Mouse (Mus musculus) cerebellum, adult 2 months (tissue): ENCODE results near the gene Tmem56. TPM values are rescaled to one million over a fixed set of nuclear protein-coding genes. Genes with fewer than 3 reads are reported as not detected.

Source experiments
- DNase-seq, 2 experiments: peaks; one replicate each; pipeline ENCODE4 v3.0.0; 2021
- H3K27ac ChIP-seq: fragments of 200-500 bp; 2 replicates; pipeline ENCODE4 v1.5.1; 2012; ENCODE audit warnings: low read length, control low read depth, inconsistent platforms; ENCODE audit not compliant: insufficient read depth
- H3K27me3 ChIP-seq: fragments of 200-500 bp; 2 replicates; pipeline ENCODE4 v1.6.1; 2012; ENCODE audit warnings: inconsistent platforms, mild to moderate bottlenecking, low read length, moderate library complexity; ENCODE audit not compliant: control insufficient read depth, insufficient read depth
- H3K4me1 ChIP-seq: fragments of 200-500 bp; 2 replicates; pipeline ENCODE4 v1.6.1; 2011; ENCODE audit warnings: low read length; ENCODE audit not compliant: control insufficient read depth, insufficient read depth
- H3K4me3 ChIP-seq: fragments of 200-500 bp; replicated peaks from 2 replicates; pipeline ENCODE3; 2011; ENCODE audit warnings: mild to moderate bottlenecking, low read depth, low read length, control low read depth; ENCODE audit not compliant: insufficient read depth
- CTCF ChIP-seq: fragments of 200-500 bp; IDR thresholded peaks from 2 replicates; pipeline ENCODE4 v1.5.1; 2011; ENCODE audit warnings: low read depth, mild to moderate bottlenecking, control low read depth, low read length, moderate library complexity, borderline replicate concordance; ENCODE audit not compliant: insufficient read depth
- POLR2A ChIP-seq: fragments of 200-500 bp; IDR thresholded peaks from 2 replicates; pipeline ENCODE4 v1.6.1; 2011; ENCODE audit warnings: low read length, control low read depth, borderline replicate concordance; ENCODE audit not compliant: insufficient read depth
- WGBS: fragments of 180-500 bp; shearing (Covaris S2); methylation state at CpG from one replicate; pipeline ENCODE4 v1.1.7; 2018; 5-methylcytosine and 5-hydroxymethylcytosine counted together
- polyA plus RNA-seq: library from polyadenylated mRNA; depleted of rRNA; stranded (reverse); fragments of >200 nt; gene quantifications from 2 replicates; pipeline ENCODE4 v1.2.3, GENCODE M21; 2012

Tmem56 gene
- polyA plus RNA-seq, 1 experiment = 31.2 TPM

DNA sequence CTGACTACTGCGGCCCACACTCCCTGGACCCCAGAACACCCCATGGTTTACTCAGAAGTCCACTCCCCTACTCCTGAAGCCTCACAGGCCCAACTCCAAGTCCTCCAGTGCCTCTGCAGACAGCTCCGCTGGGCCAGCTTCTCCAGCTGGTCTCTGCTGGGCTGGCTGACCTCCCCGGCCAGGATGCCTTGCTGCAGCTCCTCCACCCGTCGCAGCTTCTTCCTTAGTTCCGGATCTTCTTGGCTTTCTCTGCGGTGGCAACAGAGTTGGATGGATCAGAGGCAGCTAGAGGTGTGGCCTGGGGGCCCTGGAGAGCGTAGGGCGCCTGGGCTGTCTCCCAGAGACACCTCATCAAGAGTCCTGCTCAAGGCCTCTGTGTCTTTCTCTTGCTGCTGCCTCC lies 32.9 kb downstream of the Tmem56 start:
- Histone ChIP-seq H3K27me3 (no peaks in the 10 kb centered on the region), H3K27ac (peak overlapping the region; percentile 68), H3K4me3 (no peak overlapping the region), H3K4me1 (peaks cover 22% of the 10 kb centered on the region)
- WGBS = 27% methylated on average over 9 of the region's 9 CpGs
- DNase-seq = peak; percentile 40 to 43
- TF ChIP-seq CTCF (no peak), POLR2A (no peak)

DNA sequence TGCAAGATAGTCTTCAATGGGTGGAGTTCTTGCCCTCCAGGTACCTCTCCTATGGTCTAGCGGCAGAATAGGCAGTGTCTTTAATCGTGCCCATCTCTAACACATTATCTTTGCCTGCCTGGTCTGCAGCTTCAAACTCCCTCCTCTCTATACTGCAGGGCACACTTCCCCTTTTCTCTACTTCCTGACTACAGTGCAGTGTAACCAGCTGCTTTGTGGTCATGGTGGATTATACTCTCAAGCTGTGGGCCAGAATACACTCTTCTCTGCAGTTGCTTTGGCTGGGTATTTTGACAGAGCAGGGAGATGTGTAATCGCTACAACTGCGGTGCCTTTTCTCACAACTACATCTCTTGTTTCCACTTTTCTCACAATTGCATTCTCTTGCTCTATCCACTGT lies 40.0 kb downstream of the Tmem56 start:
- Histone ChIP-seq H3K27ac (no peak overlapping the region), H3K27me3 (no peaks in the 10 kb centered on the region), H3K4me1 (peaks cover 20% of the 10 kb centered on the region), H3K4me3 (no peak overlapping the region)
- DNase-seq = no peak
- no peak for TF ChIP-seq POLR2A
- TF ChIP-seq CTCF = no peak
- 74% methylated on average over 4 of the region's 4 CpGs for WGBS

GRCm38 (mm10) chr3:121242111-121242936 lies 40.6 kb downstream of the Tmem56 start:
- H3K27ac ChIP-seq = no peak overlapping the region
- peaks cover 18% of the 10 kb centered on the region for H3K4me1 ChIP-seq
- no peak overlapping the region for H3K4me3 ChIP-seq
- no peak for DNase-seq
- H3K27me3 ChIP-seq = no peaks in the 10 kb centered on the region
- TF ChIP-seq CTCF = no peak
- WGBS = 84% methylated on average over 9 of the region's 9 CpGs

GRCm38 (mm10) chr3:121240362-121241040 lies 42.4 kb downstream of the Tmem56 start:
- 52% methylated on average over 8 of the region's 8 CpGs for WGBS
- no peak overlapping the region for H3K27ac ChIP-seq
- H3K4me1 ChIP-seq = peaks cover 19% of the 10 kb centered on the region
- H3K27me3 ChIP-seq = no peaks in the 10 kb centered on the region
- no peak overlapping the region for H3K4me3 ChIP-seq
- TF ChIP-seq CTCF = no peak
- no peak for TF ChIP-seq POLR2A
- DNase-seq = no peak

- Histone ChIP-seq H3K27me3 (no peaks in the 10 kb centered on the region), H3K4me3 (no peak overlapping the region), H3K27ac (peak overlapping the region; percentile 11; the same call in 1 of the 2 replicates), H3K4me1 (peaks cover 19% of the 10 kb centered on the region)
- TF ChIP-seq POLR2A = no peak
- TF ChIP-seq CTCF = no peak
- 14% methylated on average over 8 of the region's 8 CpGs for WGBS
- DNase-seq = peak; percentile 51 to 73
Observed at GRCm38 (mm10) chr3:121239096-121239495, 43.8 kb downstream of the Tmem56 start.

DNA sequence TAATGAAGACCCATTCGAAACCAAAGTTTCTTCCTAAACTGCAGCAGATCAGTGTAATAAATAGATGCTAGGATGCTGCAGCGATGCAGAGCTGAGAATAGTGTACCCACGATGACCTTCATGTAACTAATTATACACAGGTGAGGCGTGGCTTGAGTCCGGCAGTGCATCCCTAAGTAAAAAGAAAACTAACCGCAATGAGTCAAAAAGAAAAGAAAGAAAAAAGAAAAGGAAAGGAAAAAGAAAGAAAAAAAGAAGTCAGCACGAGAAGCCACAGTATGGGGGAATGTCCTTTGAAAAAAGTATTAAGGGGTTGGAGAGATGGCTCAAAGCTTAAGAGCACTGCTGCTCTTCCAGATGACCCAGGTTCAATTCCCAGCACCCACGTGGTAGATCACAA lies 58.1 kb downstream of the Tmem56 start:
- Histone ChIP-seq H3K4me3 (no peak overlapping the region), H3K27me3 (no peaks in the 10 kb centered on the region), H3K27ac (no peak overlapping the region), H3K4me1 (no peaks in the 10 kb centered on the region)
- no peak for TF ChIP-seq CTCF
- TF ChIP-seq POLR2A = no peak
- 94% methylated on average over 8 of the region's 8 CpGs for WGBS
- DNase-seq = no peak

DNA sequence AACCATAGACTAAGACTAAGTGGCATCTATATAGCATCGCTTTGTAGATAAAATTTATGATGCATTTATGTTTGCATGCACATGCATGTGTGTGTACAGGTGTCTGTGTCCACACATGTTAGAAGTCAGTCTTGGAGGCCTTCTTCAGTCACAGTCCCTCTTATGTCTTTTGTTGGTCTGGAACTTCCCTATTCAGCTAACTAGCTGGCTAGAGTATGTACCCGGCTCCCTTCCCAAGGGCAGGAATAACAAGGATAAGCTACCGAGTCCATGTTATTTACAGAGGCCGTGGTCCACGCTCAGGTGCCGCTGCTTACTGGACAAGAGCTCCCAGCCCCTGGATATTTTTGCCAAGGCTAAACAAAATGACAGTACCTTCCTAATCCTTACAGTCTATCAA lies 58.7 kb downstream of the Tmem56 start:
- 93% methylated on average over 6 of the region's 6 CpGs for WGBS
- H3K27ac ChIP-seq = no peak overlapping the region
- H3K4me3 ChIP-seq = no peak overlapping the region
- no peak for DNase-seq
- TF ChIP-seq POLR2A (no peak), CTCF (no peak)
- H3K4me1 ChIP-seq = no peaks in the 10 kb centered on the region
- H3K27me3 ChIP-seq = no peaks in the 10 kb centered on the region

DNA sequence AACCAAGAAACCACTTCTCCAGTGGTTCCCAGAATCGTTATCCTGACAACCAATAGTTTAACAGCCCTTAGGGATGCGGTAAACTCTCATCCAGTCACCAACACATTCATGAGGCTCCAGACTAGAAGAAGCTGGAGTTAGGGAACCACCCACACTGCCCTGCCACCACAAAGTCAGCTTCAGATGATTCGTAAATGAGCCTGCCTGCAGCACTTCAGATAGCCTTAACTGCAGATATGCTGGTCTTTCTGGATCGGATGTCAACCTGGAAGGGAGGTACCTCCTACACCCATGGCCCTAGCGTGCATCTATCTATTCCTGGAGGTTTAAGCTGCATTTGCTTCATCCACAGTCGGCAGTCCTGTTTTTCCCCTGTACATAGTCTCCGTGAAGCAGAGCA lies 60.9 kb downstream of the Tmem56 start:
- H3K4me1 ChIP-seq = no peaks in the 10 kb centered on the region; the same call in 1 of the 2 replicates
- no peak overlapping the region for H3K27ac ChIP-seq
- TF ChIP-seq POLR2A (no peak), CTCF (no peak)
- no peaks in the 10 kb centered on the region for H3K27me3 ChIP-seq
- DNase-seq = no peak
- 89% methylated on average over 7 of the region's 7 CpGs for WGBS
- no peak overlapping the region for H3K4me3 ChIP-seq
